Mouse (Mus musculus): ENCODE results near the gene Itgb2.

GRCm38 (mm10) chr10:77572225-77572624, 42.2 kb downstream of the Itgb2 start:
- TF ChIP-seq CTCF (IDR thresholded peaks at IDR 0.05; ENCODE audit: insufficient read depth, low read depth, low read length) (no peak), POLR2A (IDR thresholded peaks at IDR 0.05; ENCODE audit: insufficient read depth, low read depth, low read length) (no peak)

All from olfactory bulb, adult 2 months (tissue).